Mouse (Mus musculus) embryonic fibroblast, embryonic 13.5 days (primary cell): ENCODE measurements around the gene Calhm1.

ENCODE experiments used
- CTCF ChIP-seq: IDR thresholded peaks from 2 replicates; pipeline ENCODE4 v1.5.1; 2011; ENCODE audit warnings: mild to moderate bottlenecking, control low read depth, low read length, moderate library complexity, borderline replicate concordance; ENCODE audit not compliant: insufficient read depth
- POLR2A ChIP-seq: IDR thresholded peaks from 2 replicates; pipeline ENCODE4 v1.6.1; 2011; ENCODE audit warnings: low read depth, mild to moderate bottlenecking, control low read depth, low read length, moderate library complexity

- TF ChIP-seq CTCF (no peak), POLR2A (no peak)
Measured at GRCm38 (mm10) chr19:47184736-47185135, 40.7 kb upstream of the Calhm1 start.
